Mouse (Mus musculus) frontal cortex, postnatal 10 days (tissue): ENCODE measurements at regions not wholly inside any gene's neighbourhood (a gene's known extent, or its start where the extent isn't known, plus 50 kb on each side); places are given as distances from the start of the nearest gene placed in this dataset.
A peak's percentile ranks its signal among the peaks of the same experiment; 100 is the strongest.

ENCODE experiments used
- DNase-seq, 2 experiments: peaks; one replicate each; pipeline ENCODE4 v3.0.0; 2022; ENCODE audit warnings: low spot score in 2 of 2, mixed read lengths in 1 of 2

DNA sequence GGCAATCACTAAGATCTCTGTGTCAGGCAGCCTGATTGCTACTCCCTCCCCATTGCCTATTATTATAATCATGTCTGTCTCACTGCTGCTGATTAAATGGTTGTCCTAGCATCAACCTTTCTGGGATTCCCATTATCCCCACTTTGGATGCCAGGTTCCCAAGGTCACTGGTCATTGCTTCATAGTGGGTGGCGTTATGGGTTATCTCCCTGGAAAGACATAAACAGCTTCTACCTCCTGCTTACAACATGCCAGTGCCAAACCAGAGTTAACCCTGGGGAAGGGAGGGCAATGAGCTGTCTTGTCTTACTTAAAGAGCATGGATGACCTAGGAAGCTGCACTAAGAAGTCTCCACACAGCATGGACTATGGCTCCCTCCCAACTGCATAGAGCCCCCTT, 136.9 kb downstream of the Uaca start:
- DNase-seq = no peak

DNA sequence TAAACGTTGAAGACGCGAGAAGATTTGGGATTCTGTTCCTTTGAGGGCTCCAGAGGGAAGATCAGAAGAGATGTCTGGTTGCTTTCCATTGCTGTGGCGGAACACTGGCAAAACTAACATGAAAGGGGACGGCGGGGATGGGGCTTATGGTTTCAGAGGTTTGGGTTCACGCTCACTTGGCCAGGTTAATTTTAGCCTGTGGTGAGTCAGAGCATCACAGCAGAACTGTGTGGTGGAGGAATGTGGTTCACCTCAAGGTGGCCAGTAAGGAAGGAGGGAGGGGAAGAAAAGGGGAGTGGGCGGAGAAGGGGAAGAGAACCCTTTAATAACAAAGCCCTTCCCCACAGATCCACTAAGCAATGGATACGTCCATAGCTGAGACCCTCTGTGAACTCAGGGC, 142.6 kb downstream of the Uaca start:
- no peak for DNase-seq

DNA sequence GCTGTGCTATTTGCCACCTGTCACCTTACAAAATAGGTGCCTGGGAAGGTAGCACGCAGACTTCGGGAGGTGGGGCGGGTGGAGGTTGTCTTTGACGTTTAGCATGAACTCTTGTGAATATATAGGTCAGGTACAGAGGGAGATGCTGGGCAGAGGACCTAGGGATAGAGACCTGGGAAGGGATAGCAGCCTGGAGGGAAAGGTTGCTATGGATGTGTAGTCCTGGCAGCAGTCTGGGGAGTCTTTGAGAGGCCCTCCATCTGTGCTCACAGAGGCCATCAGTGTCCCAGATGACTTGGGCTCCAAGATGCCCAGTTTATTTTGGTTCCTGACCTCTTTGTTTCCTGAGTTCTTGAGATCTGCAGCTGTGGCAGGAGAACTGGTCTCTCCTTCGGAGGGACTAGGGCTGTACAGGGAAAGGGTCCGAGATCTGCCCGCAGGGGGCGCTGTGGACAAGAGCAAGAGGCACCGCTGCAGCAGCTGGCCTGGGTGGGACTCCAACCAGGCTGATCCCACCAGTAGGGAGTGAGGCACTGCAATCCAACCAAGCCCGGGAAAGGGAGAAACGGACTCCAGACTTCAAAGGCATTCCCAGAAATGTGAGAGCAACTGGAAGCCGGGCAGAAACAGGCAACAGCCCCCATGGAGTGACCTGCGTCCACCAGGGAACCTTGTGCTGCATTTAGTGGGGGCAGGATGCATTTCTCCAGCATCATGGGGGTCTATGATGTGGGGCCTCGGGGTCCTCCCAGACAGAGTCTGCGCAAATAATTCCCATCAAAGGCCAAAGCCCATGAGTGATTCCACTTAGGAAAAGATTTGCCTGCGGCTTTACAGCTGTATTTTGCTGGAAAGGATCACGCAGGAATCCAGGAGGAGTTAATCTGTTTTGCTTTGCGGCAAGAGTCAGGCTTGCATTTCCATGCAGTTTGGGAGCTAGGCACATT, 145.8 kb downstream of the Uaca start:
- peak; percentile 44 to 81 for DNase-seq

DNA sequence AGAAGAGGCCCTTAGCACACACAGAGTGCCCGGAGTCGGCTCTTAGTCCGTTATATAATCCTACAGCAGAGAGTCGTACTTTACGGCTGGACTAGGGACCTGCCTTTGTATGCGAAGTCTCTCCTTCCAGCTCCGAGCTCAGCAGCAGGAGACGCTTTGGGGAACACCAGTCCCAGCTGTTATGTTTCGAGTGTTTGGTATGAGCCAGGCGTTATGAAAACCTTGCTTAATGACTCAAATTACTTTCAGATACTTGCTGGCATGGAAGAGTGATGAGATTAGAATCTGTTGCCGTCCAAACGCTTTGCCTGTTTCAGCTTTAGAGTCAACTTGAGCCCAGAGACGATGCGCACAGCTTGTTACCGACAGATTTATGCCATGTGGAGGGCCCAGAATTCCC, 153.0 kb downstream of the Uaca start:
- no peak for DNase-seq

DNA sequence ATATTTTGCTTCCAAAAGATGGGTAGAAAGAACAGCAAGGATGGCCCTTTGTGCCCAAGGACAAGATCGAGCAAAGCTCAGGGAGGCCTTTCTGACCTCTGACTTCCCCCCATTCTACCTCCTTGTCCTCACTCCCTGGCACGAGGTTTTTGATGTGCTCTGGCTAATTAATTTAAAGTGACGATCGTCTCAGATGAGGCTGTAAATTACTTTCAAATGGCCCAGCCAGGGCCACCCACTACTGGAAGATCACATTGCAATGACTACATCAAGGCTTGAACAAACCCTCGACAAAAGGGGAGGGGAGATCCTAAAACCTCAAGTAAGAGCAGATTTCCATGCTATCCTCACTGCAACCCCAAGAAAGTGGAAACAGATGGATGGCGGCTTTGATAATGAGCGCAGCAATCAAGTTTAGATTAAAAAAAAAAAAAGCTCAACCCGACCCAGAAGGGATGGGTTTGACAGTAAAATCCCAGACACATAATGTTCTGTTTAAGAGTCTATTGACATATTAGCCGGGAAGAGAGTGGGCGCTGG, 154.3 kb downstream of the Uaca start:
- no peak for DNase-seq

DNA sequence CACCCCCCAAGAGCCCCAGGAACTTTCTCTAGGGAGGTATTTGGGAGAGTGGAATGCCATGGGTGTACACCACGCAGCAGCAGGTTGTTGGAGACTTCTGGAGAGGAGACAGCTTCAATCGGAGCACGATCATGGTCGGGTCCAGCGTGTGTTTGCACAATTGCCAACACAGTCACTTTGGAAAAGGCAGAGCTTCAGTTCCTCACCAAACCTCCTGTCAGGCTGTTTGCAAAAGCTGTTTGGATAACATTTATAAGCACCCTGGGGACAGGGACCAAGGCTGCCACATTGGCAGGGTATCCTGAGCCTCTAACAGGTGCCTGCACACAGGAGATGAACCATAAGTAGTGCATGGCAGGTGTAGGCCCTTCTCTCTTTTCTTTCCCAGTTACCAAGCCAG, 155.8 kb downstream of the Uaca start:
- no peak for DNase-seq

DNA sequence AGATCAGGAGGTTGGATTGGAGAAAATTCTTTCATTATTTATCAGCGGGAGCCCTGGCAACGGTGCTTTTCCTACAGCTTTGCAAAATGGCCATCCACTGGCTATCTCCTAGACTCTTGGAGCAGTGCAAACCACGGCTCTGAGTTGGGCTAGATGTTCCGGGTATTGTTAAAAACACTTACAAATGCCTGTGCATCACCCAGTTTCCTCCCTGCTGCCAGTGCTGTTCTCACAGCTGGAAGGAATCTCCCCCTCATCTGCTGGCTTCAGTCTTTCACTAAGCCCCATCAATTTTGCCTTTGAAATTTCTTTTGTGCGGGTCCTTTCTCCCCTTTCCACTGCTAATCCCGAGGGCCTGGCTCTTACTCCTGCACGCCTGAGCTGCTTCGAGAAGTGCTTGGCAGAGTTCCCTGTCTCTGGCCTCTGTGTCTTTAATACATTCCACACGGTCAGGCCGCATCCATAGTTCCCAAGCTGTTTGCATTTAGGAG, 156.8 kb downstream of the Uaca start:
- DNase-seq = no peak

DNA sequence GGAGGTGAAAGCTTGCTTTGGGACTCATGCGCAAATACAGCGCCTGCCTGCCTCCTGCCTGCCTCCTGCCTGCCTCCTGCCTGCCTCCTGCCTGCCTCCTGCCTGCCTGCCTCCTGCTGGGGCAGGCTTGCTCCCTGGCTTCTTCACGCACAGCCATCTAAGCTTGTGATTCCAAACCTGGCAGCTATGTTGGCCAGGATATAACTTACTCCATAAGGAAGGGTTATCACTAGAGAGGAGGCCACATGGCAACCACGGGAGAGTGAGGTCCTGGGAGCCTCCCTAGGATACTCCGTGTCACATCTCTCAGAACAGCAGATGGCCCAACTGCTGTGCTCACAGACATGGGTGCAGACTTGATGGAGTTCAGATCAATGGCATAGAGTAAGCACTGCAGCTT, 163.1 kb downstream of the Uaca start:
- no peak for DNase-seq

DNA sequence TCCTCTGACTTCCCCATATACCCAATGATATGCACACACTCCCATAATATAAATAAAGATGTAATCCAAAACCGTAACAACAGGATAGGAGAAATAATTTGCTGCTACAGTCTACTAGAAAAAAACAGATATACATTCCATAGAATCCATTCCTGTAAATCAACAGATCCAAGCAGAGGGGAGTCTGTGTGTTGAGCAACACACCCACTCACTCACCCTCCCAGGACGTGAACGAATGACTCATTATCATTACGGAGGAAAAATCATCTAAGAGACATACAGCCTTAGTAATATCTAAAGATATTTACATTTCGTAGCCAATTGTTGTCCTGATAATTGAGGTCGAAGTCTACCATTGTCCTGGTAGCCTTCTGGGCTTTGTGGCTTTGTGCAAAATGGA, 165.2 kb downstream of the Uaca start:
- no peak for DNase-seq

DNA sequence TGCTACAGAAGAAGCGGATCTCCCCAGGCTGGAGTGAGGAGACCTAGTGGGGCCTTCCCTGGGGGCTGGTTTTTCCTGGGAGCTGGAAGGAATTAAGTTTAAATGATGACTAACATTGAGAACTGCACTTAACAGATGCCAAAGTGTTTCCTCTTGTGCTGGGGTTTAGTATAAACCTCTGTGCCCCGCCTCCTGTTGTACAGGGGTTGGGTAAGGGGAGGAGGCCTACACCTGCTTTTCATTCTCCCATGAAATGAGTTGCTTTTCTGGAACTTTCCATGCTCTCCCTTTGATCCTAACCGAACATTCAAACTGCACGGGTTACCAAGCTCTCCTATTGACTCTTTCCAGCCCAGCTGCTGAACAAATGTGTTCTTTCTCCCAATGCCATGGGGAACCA, 167.7 kb downstream of the Uaca start:
- no peak for DNase-seq

DNA sequence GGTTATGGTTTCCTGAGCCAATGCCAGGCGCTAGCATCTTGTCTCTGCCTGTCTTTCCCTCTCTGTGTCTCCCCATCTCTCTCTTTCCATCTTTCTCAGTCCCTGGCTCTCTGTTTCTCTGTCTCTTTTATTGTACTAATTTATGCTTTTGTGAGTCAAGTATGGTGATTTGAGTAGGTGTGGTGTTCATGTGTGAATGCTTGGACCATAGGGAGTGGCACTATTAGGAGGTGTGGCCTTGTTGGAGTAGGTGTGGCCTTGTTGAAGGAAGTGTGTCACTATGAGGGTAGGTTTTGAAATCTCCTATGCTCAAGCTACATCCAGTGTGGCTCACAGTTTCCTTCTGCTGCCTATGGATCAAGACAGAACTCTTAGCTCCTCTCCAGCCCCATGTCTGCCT, 171.3 kb downstream of the Uaca start:
- DNase-seq = no peak

DNA sequence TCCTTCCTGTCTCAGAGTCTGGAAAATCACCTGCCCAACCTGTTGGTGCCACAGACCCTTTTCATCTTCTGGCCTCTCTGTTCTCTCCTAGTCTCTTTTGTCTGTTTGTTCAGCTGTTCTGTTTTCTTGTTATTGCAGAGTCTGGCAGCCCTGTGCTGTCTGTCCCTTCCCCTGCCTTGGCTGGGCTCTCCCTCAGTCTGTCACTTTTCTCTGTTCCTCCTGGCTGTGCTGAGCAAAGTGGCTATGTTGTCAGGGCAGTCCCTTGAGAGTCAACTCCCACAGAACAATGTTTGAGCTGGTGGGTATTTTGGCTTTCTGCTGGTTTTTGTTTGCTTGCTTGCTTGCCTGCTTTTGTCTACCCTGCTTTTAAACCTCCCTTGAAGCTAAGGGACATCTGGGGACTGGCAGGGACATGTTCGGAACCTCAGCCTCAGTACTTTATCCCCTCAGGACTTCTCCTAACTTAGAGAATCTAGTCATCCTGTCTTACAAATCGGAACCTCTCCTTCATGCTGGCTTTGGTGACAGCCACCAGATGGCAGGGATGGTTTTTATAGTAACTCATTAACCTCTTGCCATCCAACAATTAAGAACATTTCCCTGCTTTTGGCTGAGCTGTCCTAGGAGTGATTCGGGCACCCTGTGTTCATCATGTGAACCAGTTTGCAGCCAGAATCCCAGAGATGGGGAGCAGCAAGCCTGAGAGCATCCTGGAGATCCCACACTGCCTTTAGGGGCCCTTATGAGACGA, 174.1 kb downstream of the Uaca start:
- DNase-seq = no peak

DNA sequence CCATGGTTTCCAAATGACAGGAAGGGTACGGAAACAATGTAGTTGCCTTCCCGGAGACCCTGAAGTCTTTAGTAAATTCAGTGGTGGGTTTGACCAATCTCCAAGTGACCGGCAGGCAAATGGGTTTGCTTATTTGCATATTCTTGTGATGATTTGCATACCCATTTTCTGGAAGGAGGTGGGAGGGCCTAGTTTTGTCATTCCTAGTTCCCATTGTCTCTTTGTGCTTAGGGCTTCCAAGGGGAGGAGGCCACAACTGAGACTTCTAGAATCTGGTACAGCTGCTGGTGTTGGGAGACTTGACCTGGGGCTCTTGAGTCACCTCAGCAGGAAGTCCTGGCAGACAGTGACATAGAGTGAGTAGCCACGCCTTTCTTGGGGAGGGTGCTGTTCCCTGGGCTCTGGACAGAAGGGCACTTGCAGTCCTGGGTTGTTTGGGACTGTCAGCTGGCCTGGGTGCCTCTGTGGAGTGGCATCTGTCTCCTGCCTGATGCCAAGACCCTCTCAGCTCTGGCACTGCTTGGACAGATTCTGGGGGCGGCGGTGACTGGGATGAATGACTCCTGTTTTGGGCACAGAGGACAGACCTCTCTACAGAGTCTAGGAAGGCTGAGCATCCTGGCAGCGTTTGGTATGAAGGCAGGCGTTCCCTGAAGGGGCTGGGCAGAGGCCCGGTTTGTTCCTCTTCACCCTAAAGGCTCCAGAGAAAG, 178.0 kb downstream of the Uaca start:
- no peak for DNase-seq

DNA sequence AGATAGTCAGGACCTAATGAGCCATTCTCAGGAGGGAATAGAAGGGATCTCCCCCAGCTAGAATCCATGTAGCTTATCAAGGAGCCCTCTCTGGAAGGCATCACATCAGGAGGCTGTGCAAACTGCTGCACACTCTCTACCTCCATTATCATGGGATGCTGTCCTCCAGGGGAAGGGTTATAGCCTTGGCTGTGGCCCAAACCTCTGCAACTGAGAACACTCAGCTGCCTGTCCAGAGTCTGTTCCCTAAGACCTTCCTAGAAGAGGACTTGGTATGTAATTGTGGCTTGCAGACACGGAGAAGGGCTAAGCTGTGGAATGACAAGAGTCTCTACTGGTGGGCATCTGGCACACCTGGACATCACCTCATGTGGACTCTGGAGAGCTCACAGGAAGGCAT, 180.2 kb downstream of the Uaca start:
- DNase-seq = no peak

DNA sequence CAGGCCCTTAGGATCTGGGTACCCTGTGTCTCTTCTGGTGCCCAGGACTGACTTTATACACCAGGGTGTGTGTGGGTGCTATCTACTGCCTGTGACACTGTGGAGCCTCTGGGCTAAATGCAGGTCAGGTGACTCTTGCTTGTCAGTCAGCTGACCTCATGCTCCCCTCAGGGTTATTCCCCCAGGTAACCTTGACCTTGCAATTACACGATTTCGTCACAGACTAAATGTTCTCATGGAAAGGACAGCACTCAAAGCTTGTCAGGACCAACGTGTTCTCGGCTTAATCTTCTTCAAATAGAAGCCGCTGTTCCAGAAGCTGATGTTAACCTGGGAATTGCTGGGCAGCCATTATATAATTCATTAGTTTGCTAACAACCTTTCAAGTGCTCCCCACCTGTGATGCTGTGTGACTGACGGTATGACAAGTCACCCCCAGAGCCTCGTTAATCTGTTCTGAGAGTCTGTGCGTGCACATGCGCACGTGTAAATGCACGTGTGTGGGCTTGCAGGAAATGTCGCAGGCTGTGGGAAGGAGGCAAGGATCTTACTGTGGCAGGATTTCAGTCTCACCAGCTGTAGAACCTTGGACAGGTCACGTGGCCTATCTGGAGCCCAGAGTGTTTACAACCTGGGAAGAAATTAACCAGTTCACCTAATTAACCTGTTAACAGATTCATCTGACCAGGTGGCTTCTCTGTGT, 188.2 kb downstream of the Uaca start:
- no peak for DNase-seq

DNA sequence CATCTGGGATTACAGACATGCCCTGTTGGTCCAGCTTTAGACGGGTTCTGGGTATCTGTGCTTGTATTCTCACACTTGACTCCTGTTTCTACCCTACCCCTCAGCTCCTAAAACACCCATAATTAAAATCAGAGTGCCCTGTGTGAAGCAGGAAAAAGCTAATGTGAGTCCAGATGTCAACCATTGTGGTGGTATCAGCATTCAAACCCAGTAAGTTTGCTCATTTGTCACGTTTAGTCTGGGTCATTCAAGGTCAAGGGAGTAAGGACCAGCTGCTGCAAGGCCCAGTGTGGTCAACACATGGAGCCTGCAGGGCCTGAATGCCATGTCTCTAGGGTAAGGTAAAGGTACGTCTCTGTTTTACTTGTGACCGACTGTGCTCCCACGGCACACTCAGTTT, 188.9 kb downstream of the Uaca start:
- no peak for DNase-seq

DNA sequence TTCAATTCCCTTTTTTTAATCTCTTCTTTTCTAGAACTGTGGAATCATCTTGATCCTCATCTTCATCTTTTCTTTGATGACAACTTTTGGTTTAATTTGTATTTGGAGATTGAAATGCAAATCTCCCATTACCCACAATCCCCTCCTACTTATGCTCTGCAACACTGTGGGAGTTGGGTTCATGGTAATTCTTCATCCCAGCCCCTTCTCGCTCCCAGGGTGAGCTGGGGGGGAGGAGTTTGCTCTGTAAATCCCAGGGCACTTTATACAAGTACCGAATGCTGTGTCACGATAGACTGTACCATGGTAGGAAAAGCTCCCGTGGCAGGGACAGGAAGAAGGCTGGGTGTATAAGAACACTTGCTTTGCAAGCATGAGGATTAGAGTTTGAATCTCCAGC, 193.8 kb downstream of the Uaca start:
- no peak for DNase-seq

DNA sequence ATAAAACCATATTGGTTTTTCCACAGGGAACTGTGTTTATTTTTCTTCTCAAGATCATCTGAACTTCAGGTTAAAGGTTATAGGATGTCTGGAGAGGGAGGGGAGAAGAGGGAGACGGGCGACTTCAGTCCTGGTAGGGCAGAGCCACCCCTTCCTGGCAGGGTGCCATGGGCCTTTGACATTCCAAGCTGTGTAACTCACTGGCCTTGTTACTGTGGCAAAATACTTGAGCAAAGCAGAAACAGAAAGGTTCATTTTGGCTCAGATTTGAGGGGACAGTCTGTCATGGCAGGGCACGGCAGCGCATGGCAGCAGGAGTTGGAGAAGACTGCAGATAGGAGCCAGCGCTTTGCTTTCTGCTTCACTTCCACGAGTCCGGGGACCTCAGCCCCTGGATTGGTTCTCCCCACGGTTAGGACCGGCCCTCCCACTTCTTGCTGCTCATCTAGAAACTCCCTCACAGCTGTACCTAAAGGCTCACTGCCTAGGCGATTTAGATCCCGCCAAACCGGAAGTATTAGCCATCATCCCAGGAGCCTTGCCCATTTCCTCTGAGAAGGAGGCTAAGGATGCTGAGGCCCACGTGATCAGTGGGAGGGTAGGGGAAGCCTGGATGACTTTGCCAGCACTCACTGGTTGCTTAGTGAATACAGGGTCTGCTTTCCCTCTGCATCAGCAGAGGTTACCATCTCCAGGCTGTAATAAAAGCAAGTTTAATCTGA, 195.5 kb downstream of the Uaca start:
- no peak for DNase-seq

DNA sequence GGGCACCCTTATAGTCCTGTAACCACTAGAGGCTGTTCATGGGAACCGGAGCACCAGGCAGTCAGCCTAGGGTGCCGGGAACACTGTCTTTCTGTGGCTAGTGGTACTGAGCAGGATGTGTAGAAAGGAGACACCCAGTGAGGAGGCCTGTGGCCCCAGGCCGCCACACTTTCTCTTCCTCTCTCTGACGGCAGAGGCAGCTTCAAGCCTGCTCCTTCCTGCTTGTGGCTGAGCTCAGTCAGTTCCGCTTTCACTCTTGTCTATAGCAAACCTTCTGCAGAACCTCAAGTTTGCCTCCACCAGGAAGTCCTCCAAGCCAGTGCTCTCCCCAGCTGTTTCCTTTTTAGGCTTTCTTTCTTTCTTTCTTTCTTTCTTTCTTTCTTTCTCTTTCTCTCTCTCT, 197.2 kb downstream of the Uaca start:
- peak in 1 of 2 experiments; percentile 37 for DNase-seq

DNA sequence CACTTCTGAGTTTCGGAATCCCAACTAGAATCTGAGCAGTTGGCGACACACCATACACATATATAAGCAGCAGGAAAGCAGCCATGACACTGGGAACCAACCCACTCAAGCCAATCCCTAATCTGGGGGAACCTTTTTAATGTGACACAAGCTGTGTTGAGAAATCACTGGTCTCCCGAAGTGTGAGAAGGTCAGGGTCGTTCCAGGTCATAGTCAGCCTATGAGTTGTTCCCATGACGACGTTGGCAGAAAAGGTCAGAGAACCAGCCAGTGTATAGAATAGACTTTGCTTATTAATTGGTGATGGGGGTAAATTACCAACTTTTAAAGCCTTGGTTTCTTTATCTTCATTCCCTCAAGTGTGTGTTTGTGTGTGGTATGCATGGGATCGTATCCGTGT, 199.3 kb downstream of the Uaca start:
- DNase-seq = no peak

DNA sequence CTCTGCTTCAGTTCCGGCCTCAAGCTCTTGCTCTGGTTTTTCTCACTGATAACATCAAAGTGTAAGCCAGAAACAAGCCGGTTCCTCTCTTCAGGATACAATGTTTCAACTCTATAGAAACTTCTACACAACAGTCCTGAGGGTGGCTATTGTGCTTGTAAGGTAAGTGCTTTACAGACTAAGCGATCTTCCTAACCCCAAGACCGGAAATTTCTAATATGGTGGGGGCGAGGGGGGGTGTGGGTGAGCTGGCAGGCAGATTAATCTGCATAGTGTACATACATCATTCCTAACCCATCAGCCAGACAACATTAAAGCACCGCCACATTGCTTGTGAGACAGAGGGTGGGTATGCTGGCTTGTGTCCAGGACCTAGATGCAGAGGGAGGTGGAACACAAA, 200.8 kb downstream of the Uaca start:
- DNase-seq = no peak
